Mouse (Mus musculus) splenic B cell, adult 2 months (primary cell): ENCODE results near the gene Smarcd1.

ENCODE experiments used
- DNase-seq: peaks from one replicate; pipeline ENCODE4 v3.0.0-alpha.2; 2011; ENCODE audit warnings: low read depth, low spot score
- H3K27me3 ChIP-seq: 2 replicates; pipeline ENCODE4 v1.6.1; 2012; ENCODE audit warnings: mild to moderate bottlenecking, low read length, moderate library complexity, mixed read lengths; ENCODE audit not compliant: control insufficient read depth, poor library complexity, insufficient read depth, severe bottlenecking
- H3K36me3 ChIP-seq: 2 replicates; pipeline ENCODE4 v1.6.1; 2012; ENCODE audit warnings: mild to moderate bottlenecking, low read length, moderate library complexity, mixed read lengths; ENCODE audit not compliant: control insufficient read depth, poor library complexity, insufficient read depth, severe bottlenecking

Smarcd1 gene

GRCm38 (mm10) chr15:99670964-99671670 lies 30.8 kb upstream of the Smarcd1 start:
- Histone ChIP-seq H3K36me3 (no peaks in the 10 kb centered on the region), H3K27me3 (no peaks in the 10 kb centered on the region; the same call in 1 of the 2 replicates)
- DNase-seq = no peak

- no peaks in the 10 kb centered on the region; the same call in 1 of the 2 replicates for H3K27me3 ChIP-seq
- no peak for DNase-seq
- H3K36me3 ChIP-seq = no peaks in the 10 kb centered on the region
Measured at GRCm38 (mm10) chr15:99671783-99672182, 30.1 kb upstream of the Smarcd1 start.

GRCm38 (mm10) chr15:99674866-99675265 lies 27.1 kb upstream of the Smarcd1 start:
- DNase-seq = no peak
- H3K27me3 ChIP-seq = no peaks in the 10 kb centered on the region; the same call in 1 of the 2 replicates
- H3K36me3 ChIP-seq = no peaks in the 10 kb centered on the region

GRCm38 (mm10) chr15:99677089-99677488 lies 24.8 kb upstream of the Smarcd1 start:
- H3K27me3 ChIP-seq = no peaks in the 10 kb centered on the region; the same call in 1 of the 2 replicates
- no peak for DNase-seq

GRCm38 (mm10) chr15:99678063-99678800 lies 23.7 kb upstream of the Smarcd1 start:
- no peaks in the 10 kb centered on the region; the same call in 1 of the 2 replicates for H3K27me3 ChIP-seq
- H3K36me3 ChIP-seq = no peaks in the 10 kb centered on the region
- DNase-seq = peak; percentile 54

More at GRCm38 (mm10) chr15:99677089-99677488, 24.8 kb upstream of the Smarcd1 start:
- no peaks in the 10 kb centered on the region for H3K36me3 ChIP-seq

- Histone ChIP-seq H3K27me3 (no peaks in the 10 kb centered on the region; the same call in 1 of the 2 replicates), H3K36me3 (no peaks in the 10 kb centered on the region)
- DNase-seq = no peak
Measured at GRCm38 (mm10) chr15:99679008-99679407, 22.9 kb upstream of the Smarcd1 start.

- Histone ChIP-seq H3K27me3 (no peaks in the 10 kb centered on the region), H3K36me3 (no peaks in the 10 kb centered on the region)
- peak; percentile 42 for DNase-seq
Measured at GRCm38 (mm10) chr15:99682880-99683279, 19.0 kb upstream of the Smarcd1 start.

GRCm38 (mm10) chr15:99684156-99684555 lies 17.8 kb upstream of the Smarcd1 start:
- no peaks in the 10 kb centered on the region for H3K27me3 ChIP-seq
- no peaks in the 10 kb centered on the region for H3K36me3 ChIP-seq
- no peak for DNase-seq

GRCm38 (mm10) chr15:99688712-99689111 lies 13.2 kb upstream of the Smarcd1 start:
- Histone ChIP-seq H3K36me3 (no peaks in the 10 kb centered on the region), H3K27me3 (no peaks in the 10 kb centered on the region)
- DNase-seq = peak; percentile 66

GRCm38 (mm10) chr15:99690924-99691323 lies 11.0 kb upstream of the Smarcd1 start:
- H3K27me3 ChIP-seq = no peaks in the 10 kb centered on the region
- H3K36me3 ChIP-seq = no peaks in the 10 kb centered on the region
- DNase-seq = no peak

GRCm38 (mm10) chr15:99691976-99692375 lies 10.0 kb upstream of the Smarcd1 start:
- no peaks in the 10 kb centered on the region for H3K36me3 ChIP-seq
- DNase-seq = no peak

GRCm38 (mm10) chr15:99697309-99697708 lies 4.6 kb upstream of the Smarcd1 start:
- no peaks in the 10 kb centered on the region for H3K27me3 ChIP-seq
- H3K36me3 ChIP-seq = no peaks in the 10 kb centered on the region
- no peak for DNase-seq

More at GRCm38 (mm10) chr15:99691976-99692375, 10.0 kb upstream of the Smarcd1 start:
- no peaks in the 10 kb centered on the region for H3K27me3 ChIP-seq

- DNase-seq = peak; percentile 64
- no peaks in the 10 kb centered on the region for H3K27me3 ChIP-seq
- H3K36me3 ChIP-seq = no peaks in the 10 kb centered on the region
Measured at GRCm38 (mm10) chr15:99698533-99699085, 3.3 kb upstream of the Smarcd1 start.

GRCm38 (mm10) chr15:99699715-99700114 lies 2.2 kb upstream of the Smarcd1 start:
- no peaks in the 10 kb centered on the region for H3K27me3 ChIP-seq
- H3K36me3 ChIP-seq = no peaks in the 10 kb centered on the region
- no peak for DNase-seq
